Mouse (Mus musculus) ES-Bruce4 (cell line): Measurements from ENCODE around the gene Srarp.

Experiments used
- CTCF ChIP-seq: IDR thresholded peaks from one replicate; pipeline ENCODE4 v1.8.1; 2011; ENCODE audit warnings: low read depth, low read length
- EP300 ChIP-seq: IDR thresholded peaks from 2 replicates; pipeline ENCODE4 v1.6.1; 2011; ENCODE audit warnings: low read depth, low read length; ENCODE audit not compliant: insufficient read depth
- POLR2A ChIP-seq: IDR thresholded peaks from one replicate; pipeline ENCODE4 v1.8.1; 2011; ENCODE audit warnings: low read length; ENCODE audit not compliant: insufficient read depth

- TF ChIP-seq EP300 = no peak
- no peak for TF ChIP-seq POLR2A
- no peak for TF ChIP-seq CTCF
Measured at GRCm38 (mm10) chr4:141423288-141423687, 12.6 kb downstream of the Srarp start.
